Mouse (Mus musculus): ENCODE measurements at regions not wholly inside any gene's neighbourhood (a gene's known extent, or its start where the extent isn't known, plus 50 kb on each side); places are given as distances from the start of the nearest gene placed in this dataset.

DNA sequence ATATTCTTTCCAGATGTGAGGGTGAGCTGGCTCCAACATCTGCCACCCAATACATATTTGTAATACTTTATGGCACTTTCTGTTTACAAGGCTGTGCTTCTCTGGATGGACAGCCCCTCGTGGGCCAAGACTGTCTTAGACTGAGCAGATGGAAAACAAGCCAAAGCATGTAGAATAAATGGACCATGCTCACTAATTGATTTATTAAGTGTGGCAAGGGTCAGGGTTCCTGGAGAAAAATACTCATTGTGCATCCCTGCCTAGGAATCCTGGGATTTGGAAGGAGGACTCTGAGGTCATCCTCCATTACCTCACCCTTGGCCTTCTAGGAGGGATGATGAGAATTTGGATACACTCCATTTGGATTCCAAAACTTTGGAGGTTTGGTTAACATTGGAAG is 219.9 kb downstream of the Insig2 start:
- Histone ChIP-seq H3K36me3 (ENCODE audit: control insufficient read depth, insufficient read depth, low read length) (no peaks in the 10 kb centered on the region), H3K4me1 (ENCODE audit: control insufficient read depth, insufficient read depth, low read length) (0 out of 2 replicates have a peak, but pooled peaks cover 3% of the 10 kb centered on the region), H3K4me3 (ENCODE audit: low read depth, low read length) (no peak overlapping the region), H3K4me2 (no peak overlapping the region), H3K9ac (ENCODE audit: low read length) (no peak overlapping the region), H3K27me3 (ENCODE audit: control insufficient read depth, insufficient read depth, low read length) (no peaks in the 10 kb centered on the region), H3K9me3 (ENCODE audit: control insufficient read depth, low read length) (no peaks in the 10 kb centered on the region), H3K27ac (ENCODE audit: low read depth, low read length) (no peak overlapping the region)
- DNase-seq (ENCODE audit: low spot score, missing footprints): no peak
- WGBS: 79% methylated on average over 1 of the region's 1 CpGs
- no peak for ATAC-seq (ENCODE audit: low FRiP score)

DNA sequence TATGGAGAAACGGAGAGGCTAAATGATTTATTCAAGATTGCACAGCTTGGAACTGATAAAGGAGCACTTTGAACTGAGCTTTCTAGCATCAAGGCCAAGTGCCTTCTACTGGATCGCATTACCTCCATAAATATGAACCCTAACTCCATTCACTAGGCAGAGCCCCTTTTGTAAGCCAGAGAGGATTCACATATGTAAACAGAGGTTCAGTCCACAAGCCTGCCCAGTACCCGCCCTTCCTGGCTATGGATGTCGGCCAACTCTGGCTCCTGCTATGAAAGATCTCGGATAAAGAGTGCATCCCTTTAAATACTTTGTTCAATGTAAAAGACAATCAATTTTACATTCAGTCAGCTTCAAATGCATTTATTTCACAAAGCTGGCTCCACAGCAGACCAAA is 215.8 kb downstream of the Insig2 start:
- H3K27me3 ChIP-seq (ENCODE audit: control insufficient read depth, insufficient read depth, low read length): no peaks in the 10 kb centered on the region
- 86% methylated on average over 5 of the region's 5 CpGs for WGBS
- ATAC-seq (ENCODE audit: low FRiP score) (no peak), DNase-seq (ENCODE audit: low spot score, missing footprints) (peak; percentile 65)
- 0 out of 2 replicates have a peak, but pooled peaks cover 3% of the 10 kb centered on the region for H3K4me1 ChIP-seq (ENCODE audit: control insufficient read depth, insufficient read depth, low read length)
- no peak overlapping the region for H3K9ac ChIP-seq (ENCODE audit: low read length)
- H3K36me3 ChIP-seq (ENCODE audit: control insufficient read depth, insufficient read depth, low read length): no peaks in the 10 kb centered on the region
- no peak overlapping the region for H3K27ac ChIP-seq (ENCODE audit: low read depth, low read length)
- H3K4me3 ChIP-seq (ENCODE audit: low read depth, low read length): no peak overlapping the region
- no peaks in the 10 kb centered on the region for H3K9me3 ChIP-seq (ENCODE audit: control insufficient read depth, low read length)
- no peak overlapping the region for H3K4me2 ChIP-seq

DNA sequence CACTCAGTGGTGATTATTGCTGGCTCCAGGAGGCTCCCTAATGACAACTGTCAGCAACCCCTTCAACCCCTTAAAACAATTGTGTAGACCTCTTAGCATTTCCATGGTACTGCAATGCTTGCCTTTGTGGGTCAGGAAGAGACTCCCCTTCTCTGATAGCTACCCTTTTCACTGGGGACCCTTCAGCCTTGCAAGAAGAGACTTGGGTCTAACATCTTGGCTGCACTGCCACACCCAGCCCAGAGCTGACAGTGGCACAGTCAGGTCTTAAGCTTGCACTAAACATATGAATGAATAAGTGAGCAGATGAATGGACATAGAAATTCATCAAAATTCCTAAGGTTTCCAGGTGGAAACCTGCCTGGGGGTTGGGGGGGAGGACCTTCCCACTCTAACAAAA is 209.0 kb downstream of the Insig2 start:
- Histone ChIP-seq H3K27me3 (ENCODE audit: control insufficient read depth, insufficient read depth, low read length) (no peaks in the 10 kb centered on the region), H3K27ac (ENCODE audit: low read depth, low read length) (no peak overlapping the region), H3K4me2 (no peak overlapping the region), H3K36me3 (ENCODE audit: control insufficient read depth, insufficient read depth, low read length) (no peaks in the 10 kb centered on the region), H3K4me3 (ENCODE audit: low read depth, low read length) (no peak overlapping the region), H3K4me1 (ENCODE audit: control insufficient read depth, insufficient read depth, low read length) (no peaks in the 10 kb centered on the region), H3K9me3 (ENCODE audit: control insufficient read depth, low read length) (no peaks in the 10 kb centered on the region), H3K9ac (ENCODE audit: low read length) (no peak overlapping the region)
- ATAC-seq (ENCODE audit: low FRiP score): no peak
- no peak for DNase-seq (ENCODE audit: low spot score, missing footprints)

DNA sequence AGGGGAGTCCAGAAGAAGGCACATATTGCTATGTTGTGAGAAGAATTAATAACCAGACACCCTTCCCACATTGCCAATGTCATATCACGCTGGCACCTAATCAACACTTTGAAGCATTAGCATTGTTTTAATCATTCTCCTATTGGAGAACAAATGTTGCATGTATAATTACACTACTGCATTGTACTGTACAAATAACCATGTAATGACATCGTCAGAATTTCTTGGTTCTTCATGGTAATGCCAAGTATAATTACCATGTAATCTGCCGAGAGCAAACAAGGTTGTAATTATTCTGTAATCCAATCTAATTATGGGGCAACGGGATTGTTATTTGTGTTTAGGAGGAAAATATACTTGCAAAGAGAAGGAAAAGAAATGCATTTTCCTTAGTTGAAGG is 196.1 kb downstream of the Insig2 start:
- 93% methylated on average over 4 of the region's 4 CpGs for WGBS
- no peak overlapping the region for H3K4me2 ChIP-seq
- no peak for DNase-seq (ENCODE audit: low spot score, missing footprints)
- no peaks in the 10 kb centered on the region for H3K4me1 ChIP-seq (ENCODE audit: control insufficient read depth, insufficient read depth, low read length)
- H3K9me3 ChIP-seq (ENCODE audit: control insufficient read depth, low read length): no peaks in the 10 kb centered on the region
- no peak overlapping the region for H3K9ac ChIP-seq (ENCODE audit: low read length)
- no peak overlapping the region for H3K4me3 ChIP-seq (ENCODE audit: low read depth, low read length)
- ATAC-seq (ENCODE audit: low FRiP score): no peak
- H3K27me3 ChIP-seq (ENCODE audit: control insufficient read depth, insufficient read depth, low read length): no peaks in the 10 kb centered on the region
- H3K36me3 ChIP-seq (ENCODE audit: control insufficient read depth, insufficient read depth, low read length): no peaks in the 10 kb centered on the region
- H3K27ac ChIP-seq (ENCODE audit: low read depth, low read length): no peak overlapping the region

DNA sequence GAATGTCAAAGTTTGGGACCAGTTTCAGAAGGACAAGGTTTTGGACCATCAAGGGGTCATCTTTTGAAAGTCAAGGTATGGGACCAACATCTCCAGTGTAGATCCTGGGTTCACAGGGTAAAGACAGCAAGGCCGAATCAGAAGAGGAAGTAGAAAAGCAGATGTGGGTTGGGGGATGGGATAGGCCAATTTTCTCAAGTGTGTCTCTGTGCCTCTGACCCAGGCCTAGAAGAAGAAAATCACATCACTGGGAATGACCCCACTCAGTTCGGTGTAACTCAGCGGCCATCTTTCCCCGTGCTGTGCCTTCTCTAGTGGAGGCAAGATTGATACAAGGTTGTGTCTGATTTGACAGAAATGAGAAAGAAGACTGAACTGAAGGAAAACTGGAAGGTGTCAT is 195.5 kb downstream of the Insig2 start:
- no peak for ATAC-seq (ENCODE audit: low FRiP score)
- no peak overlapping the region for H3K4me2 ChIP-seq
- DNase-seq (ENCODE audit: low spot score, missing footprints): peak; percentile 2
- no peaks in the 10 kb centered on the region for H3K9me3 ChIP-seq (ENCODE audit: control insufficient read depth, low read length)
- H3K9ac ChIP-seq (ENCODE audit: low read length): no peak overlapping the region
- whole genome bisulfite sequencing: 98% methylated on average over 4 of the region's 4 CpGs
- H3K27me3 ChIP-seq (ENCODE audit: control insufficient read depth, insufficient read depth, low read length): no peaks in the 10 kb centered on the region
- no peaks in the 10 kb centered on the region for H3K36me3 ChIP-seq (ENCODE audit: control insufficient read depth, insufficient read depth, low read length)
- no peak overlapping the region for H3K27ac ChIP-seq (ENCODE audit: low read depth, low read length)
- no peak overlapping the region for H3K4me3 ChIP-seq (ENCODE audit: low read depth, low read length)
- no peaks in the 10 kb centered on the region for H3K4me1 ChIP-seq (ENCODE audit: control insufficient read depth, insufficient read depth, low read length)

DNA sequence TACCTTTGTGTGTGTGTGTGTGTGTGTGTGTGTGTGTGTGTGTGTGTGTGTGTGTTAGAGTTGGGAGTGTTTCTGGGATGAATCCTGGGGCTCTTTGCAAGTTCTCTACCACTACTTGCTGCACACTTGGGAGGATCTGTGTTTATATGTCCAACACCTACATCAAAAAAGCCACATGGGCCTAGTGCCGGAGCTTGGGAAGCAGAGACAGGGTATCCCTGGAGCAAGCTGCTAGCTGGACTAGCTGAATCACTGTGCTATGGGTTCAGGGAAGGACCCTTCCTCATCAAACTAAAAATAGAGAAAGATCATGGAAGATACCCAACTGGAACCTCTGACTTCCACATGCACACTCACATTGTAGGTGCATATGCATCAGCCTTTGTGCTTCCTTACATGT is 187.4 kb downstream of the Insig2 start:
- no peaks in the 10 kb centered on the region for H3K4me1 ChIP-seq (ENCODE audit: control insufficient read depth, insufficient read depth, low read length)
- no peak overlapping the region for H3K9ac ChIP-seq (ENCODE audit: low read length)
- H3K36me3 ChIP-seq (ENCODE audit: control insufficient read depth, insufficient read depth, low read length): no peaks in the 10 kb centered on the region
- H3K4me3 ChIP-seq (ENCODE audit: low read depth, low read length): no peak overlapping the region
- no peaks in the 10 kb centered on the region; the same call in 1 of the 2 replicates for H3K27me3 ChIP-seq (ENCODE audit: control insufficient read depth, insufficient read depth, low read length)
- ATAC-seq (ENCODE audit: low FRiP score) (no peak), DNase-seq (ENCODE audit: low spot score, missing footprints) (peak; percentile 60)
- no peaks in the 10 kb centered on the region for H3K9me3 ChIP-seq (ENCODE audit: control insufficient read depth, low read length)
- H3K27ac ChIP-seq (ENCODE audit: low read depth, low read length): no peak overlapping the region
- H3K4me2 ChIP-seq: no peak overlapping the region
- 87% methylated on average over 1 of the region's 1 CpGs for WGBS

DNA sequence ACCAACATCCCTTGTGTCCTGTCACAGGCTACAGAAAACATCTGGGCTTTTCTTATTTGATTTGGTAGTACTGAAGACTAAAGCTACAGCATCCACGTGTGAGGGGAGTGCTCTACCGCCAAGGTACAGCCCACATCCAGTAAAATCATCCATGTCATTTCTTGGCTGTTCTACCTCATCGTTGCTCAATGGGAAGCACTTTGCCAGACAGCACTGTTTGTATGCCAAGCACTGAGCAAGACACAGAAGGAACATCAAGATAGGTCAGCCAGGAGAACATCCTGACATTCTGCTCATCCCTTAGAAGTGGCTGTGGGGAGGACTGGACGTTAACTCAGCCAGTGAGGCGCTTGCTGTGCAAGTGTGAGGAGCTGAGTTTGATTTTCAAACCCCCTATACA is 178.9 kb downstream of the Insig2 start:
- Histone ChIP-seq H3K9me3 (ENCODE audit: control insufficient read depth, low read length) (no peaks in the 10 kb centered on the region), H3K27ac (ENCODE audit: low read depth, low read length) (no peak overlapping the region), H3K4me3 (ENCODE audit: low read depth, low read length) (no peak overlapping the region), H3K36me3 (ENCODE audit: control insufficient read depth, insufficient read depth, low read length) (no peaks in the 10 kb centered on the region), H3K4me1 (ENCODE audit: control insufficient read depth, insufficient read depth, low read length) (peaks cover 7% of the 10 kb centered on the region; the same call in 1 of the 2 replicates), H3K9ac (ENCODE audit: low read length) (no peak overlapping the region), H3K4me2 (no peak overlapping the region), H3K27me3 (ENCODE audit: control insufficient read depth, insufficient read depth, low read length) (peaks cover 32% of the 10 kb centered on the region)
- ATAC-seq (ENCODE audit: low FRiP score): no peak
- WGBS: 81% methylated on average over 5 of the region's 5 CpGs
- DNase-seq (ENCODE audit: low spot score, missing footprints): no peak

DNA sequence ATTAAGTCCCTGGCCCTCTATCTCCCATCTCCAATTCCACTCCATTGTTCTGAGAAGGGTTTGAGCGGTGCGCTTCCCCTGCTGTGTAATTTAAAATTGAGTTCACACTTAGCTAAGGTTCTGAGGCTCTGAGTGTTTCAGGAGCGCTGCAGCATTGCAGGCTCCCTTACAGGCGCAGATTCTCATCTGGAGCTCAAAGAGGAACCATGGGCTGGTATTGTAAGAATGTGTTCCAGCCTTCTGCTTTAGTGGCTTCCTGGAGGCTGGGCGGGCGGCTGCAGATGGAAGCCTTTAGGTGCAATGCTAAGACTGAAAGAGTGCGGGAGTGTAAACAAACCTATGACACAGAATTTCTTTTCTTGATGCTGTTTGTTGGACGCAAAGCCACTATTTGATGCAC is 177.8 kb downstream of the Insig2 start:
- Histone ChIP-seq H3K4me1 (ENCODE audit: control insufficient read depth, insufficient read depth, low read length) (peaks cover 7% of the 10 kb centered on the region; the same call in 1 of the 2 replicates), H3K27me3 (ENCODE audit: control insufficient read depth, insufficient read depth, low read length) (peaks cover 32% of the 10 kb centered on the region), H3K36me3 (ENCODE audit: control insufficient read depth, insufficient read depth, low read length) (no peaks in the 10 kb centered on the region), H3K4me3 (ENCODE audit: low read depth, low read length) (no peak overlapping the region), H3K9me3 (ENCODE audit: control insufficient read depth, low read length) (no peaks in the 10 kb centered on the region), H3K9ac (ENCODE audit: low read length) (no peak overlapping the region), H3K4me2 (no peak overlapping the region), H3K27ac (ENCODE audit: low read depth, low read length) (no peak overlapping the region)
- ATAC-seq (ENCODE audit: low FRiP score): no peak; the same call in 1 of the 2 replicates
- DNase-seq (ENCODE audit: low spot score, missing footprints): no peak
- WGBS: 7% methylated on average over 8 of the region's 8 CpGs

DNA sequence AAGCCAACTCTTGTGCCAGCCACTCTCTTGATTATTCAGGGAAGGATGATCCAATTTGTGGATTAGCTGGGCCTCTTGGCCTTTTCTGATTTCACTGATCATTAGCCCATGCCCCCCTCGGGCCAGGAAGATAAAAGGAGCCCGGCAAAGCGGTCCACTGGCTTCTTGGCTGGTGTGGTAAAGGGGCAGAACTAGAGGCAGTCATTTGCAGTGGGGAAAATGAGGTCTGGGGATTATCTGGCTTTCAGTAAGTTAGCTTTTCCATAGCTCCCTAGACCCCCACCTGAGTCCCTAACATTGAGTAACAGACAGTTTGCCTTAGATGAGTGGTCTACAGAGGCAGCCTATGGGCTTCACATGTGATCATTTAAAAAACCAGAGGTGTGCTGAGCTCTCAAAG is 163.7 kb downstream of the Insig2 start:
- H3K9ac ChIP-seq (ENCODE audit: low read length): no peak overlapping the region
- ATAC-seq (ENCODE audit: low FRiP score): no peak
- no peak overlapping the region for H3K27ac ChIP-seq (ENCODE audit: low read depth, low read length)
- no peaks in the 10 kb centered on the region for H3K9me3 ChIP-seq (ENCODE audit: control insufficient read depth, low read length)
- no peaks in the 10 kb centered on the region for H3K4me1 ChIP-seq (ENCODE audit: control insufficient read depth, insufficient read depth, low read length)
- no peaks in the 10 kb centered on the region for H3K36me3 ChIP-seq (ENCODE audit: control insufficient read depth, insufficient read depth, low read length)
- WGBS: 4% methylated on average over 3 of the region's 3 CpGs
- no peak for DNase-seq (ENCODE audit: low spot score, missing footprints)
- peaks cover 17% of the 10 kb centered on the region; the same call in 1 of the 2 replicates for H3K27me3 ChIP-seq (ENCODE audit: control insufficient read depth, insufficient read depth, low read length)
- H3K4me2 ChIP-seq: no peak overlapping the region
- H3K4me3 ChIP-seq (ENCODE audit: low read depth, low read length): no peak overlapping the region

DNA sequence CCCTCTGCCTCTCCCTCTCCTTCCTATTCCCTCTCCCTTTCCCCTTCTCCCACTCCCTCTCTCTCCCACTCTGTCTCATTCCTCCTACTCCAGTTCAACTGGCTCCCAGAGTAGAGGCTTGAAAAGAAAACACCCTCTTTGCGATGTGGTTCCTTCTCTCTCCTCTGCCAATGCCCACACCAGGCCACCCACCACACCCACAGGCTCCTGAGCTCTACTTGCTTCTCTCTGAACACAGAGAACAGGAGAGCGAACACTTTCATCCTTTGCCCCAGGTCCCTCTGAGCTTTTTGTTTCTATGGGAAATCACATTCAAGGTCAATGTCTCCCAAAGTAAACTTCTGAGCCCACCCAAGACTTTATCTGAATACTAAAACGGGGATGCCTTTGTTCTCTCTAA is 155.8 kb downstream of the Insig2 start:
- Histone ChIP-seq H3K27me3 (ENCODE audit: control insufficient read depth, insufficient read depth, low read length) (peaks cover 67% of the 10 kb centered on the region), H3K27ac (ENCODE audit: low read depth, low read length) (no peak overlapping the region), H3K9ac (ENCODE audit: low read length) (no peak overlapping the region), H3K36me3 (ENCODE audit: control insufficient read depth, insufficient read depth, low read length) (no peaks in the 10 kb centered on the region), H3K9me3 (ENCODE audit: control insufficient read depth, low read length) (no peaks in the 10 kb centered on the region), H3K4me1 (ENCODE audit: control insufficient read depth, insufficient read depth, low read length) (peaks cover 12% of the 10 kb centered on the region), H3K4me2 (no peak overlapping the region), H3K4me3 (ENCODE audit: low read depth, low read length) (no peak overlapping the region)
- 1% methylated on average over 3 of the region's 3 CpGs for WGBS
- DNase-seq (ENCODE audit: low spot score, missing footprints) (peak; percentile 94), ATAC-seq (ENCODE audit: low FRiP score) (no peak)
